Mouse (Mus musculus): Measurements from ENCODE around the gene Cdc25a.

Cdc25a gene

DNA sequence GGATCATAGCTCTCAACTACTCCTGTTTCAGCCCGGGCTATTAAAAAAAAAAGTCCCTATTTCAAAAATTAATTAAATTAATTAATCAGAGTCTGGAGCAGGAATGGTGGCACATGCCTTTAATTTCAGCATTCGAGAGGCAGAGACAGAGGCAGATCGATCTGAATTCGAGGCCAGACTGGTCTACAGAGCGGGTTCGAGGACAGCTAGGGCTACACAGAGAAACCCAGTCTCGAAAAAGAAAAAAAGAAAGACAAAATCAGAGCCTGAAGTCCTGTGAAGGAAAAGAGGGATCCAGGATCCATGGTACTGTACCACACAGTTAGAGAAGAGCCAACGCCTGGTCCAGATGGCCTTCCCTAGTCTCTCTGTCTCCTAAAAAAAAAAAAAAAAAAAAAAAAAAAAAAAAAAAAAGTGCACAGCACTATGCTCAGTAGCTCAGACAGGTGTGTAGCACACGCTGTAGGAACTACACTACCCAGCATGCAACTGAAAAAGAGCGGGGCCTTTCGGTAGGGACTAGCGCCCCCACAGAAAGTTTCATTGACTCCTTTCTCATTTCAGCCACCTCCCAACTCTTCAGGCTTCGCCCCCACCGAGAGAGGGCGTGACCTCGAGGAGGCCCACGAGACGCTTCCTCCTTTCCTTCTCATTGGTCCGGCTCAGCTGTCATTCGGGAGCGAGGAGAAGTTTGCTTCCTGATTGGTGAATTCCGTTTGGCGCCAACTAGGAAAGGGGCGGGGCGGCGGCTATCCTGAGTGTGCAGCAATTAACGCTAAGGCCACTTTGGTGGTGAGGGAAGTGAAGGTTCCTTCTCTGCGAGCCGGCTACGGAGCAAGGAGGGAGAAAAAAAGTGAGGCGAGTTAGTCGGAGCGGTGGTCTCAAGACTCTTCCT, at the start of gene Cdc25a:
Cdc25a (plus strand) TSS at position 783 of the 895 bp plus-strand sequence.
- in situ Hi-C loops (cut with MboI, MseI), result loop anchor here (10.0 kb wide), 1 partner anchor 1310 kb away; the partner anchor contains the start of genes Dalrd3, Impdh2 and Ndufaf3

DNA sequence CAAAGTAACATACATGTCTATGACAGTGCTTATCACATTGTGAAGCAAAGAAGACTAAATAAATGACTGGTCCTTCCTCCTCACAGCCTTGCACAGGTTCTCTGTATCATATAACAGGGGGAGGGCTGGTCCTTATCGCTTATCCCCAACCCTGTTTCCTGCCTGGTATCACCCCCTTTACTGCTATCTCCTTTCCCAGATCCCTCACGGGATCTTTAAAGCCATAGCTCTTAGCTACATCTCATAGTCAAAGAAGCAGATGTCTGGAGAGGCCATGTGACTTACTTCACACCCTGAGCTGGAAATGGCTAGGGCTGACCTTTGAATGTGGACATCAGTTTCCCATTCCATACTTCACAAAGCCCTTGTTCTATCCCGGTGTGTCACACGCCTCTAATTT, 49.6 kb upstream of the Cdc25a start:
- in situ Hi-C loops (cut with MboI, MseI), result loop anchor here (25.0 kb wide), 1 partner anchor 988 kb away; the partner anchor contains the start of gene Celsr3

DNA sequence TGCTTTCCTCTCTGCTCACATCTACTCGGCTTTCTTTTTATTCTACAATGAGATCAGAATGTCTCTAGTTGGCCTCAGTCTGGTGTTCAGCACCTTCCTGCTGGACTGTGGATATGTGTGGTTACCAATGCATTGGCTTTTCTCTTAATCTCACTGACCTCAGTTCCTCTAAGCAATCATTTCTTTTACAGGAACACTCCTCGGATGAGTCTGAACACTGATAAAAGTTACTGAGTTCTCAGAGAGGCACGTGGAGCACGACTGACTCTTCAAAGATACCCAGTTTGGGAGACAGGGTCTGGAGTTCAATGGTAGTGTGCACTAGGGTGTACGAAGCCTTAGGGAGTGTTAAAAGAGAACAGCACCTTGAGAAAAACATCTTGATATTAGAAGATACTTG, 49.2 kb upstream of the Cdc25a start:
- in situ Hi-C loops (cut with MboI, MseI), result loop anchor here (25.0 kb wide), 1 partner anchor 989 kb away; the partner anchor contains the start of gene Celsr3

DNA sequence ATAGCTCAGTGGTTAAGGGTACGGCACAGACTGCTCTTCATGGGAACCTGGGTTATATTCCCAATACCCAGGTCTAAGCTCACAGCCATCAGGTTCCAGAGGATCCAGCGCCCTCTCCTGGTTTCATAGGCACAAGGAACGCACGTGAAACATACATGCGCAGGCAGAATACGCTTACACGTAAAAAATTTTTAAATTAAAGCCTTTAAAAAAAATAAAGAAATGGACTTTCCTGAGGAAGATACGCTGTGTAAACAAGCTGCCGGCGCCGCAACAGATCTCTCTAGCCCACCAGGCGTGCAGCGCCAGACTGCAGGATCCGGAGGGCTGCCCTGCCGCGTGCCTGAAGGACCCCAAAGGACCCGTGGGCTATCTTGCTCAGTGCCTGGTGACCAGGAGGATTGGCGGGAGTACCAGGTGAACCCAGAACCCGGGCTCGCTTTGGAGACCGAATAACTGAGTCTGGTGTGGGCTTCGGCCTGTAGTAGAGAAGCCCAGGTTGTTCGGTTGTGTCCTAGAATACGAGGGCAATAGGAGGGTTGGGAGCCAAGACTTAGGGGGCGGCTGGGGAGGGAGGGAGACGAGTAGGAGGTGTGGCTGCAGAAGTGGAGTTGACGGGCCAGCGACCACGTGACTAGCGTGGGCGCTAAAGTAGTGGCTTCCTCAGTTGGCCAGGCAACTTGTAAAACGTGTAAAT, 42.8 kb upstream of the Cdc25a start, which contains the start of gene Nme6:
Nme6 (plus strand) TSS at position 359 of the 697 bp plus-strand sequence.
- in situ Hi-C loops (cut with MboI, MseI), result loop anchor here (25.0 kb wide), 1 partner anchor 995 kb away; the partner anchor contains the start of gene Celsr3

DNA sequence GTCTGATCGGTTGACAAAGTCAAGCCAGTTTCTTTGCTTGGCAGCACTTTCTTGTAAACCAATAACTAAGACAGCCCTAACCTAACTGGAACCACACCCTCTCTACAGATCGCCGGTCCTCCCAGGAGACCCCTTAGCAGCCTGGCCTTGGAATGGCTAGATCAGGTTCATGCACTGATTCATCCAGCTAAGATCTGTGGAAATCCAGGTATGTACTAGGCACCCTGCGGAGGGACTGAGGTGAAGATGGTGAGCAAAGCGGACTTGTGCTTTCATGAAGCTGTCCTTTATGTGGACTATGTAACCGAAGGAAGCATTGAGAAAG, 42.3 kb upstream of the Cdc25a start:
- in situ Hi-C loops (cut with MboI, MseI), result loop anchor here (25.0 kb wide), 1 partner anchor 996 kb away; the partner anchor contains the start of gene Celsr3

DNA sequence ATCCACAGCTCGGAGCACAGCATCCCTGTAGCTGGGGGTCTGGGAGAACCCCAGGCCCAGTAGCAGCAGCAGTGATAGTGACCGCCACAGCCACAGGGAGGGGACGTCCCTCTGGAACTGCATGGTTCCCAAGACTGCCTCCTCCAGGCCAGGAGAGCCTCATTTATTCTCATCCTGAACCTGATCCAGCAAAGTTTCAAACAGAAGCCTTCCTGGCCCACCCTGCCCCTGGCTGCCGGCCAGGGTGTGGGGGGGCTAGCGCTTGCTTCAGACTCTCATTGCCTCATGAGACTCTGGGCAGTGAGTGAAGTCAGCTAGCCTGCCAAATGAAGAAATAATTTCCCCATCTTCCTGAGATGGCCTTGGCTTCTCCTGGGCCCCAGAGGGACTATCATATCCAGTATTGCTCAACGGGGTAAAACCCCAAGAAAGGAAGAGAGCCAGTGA, 26.0 kb upstream of the Cdc25a start, which contains the start of gene Camp:
Camp (minus strand) TSS at position 306 of the 447 bp plus-strand sequence.
- in situ Hi-C loops (cut with MboI, MseI), result loop anchor here (25.0 kb wide), 1 partner anchor 1012 kb away; the partner anchor contains the start of gene Celsr3

DNA sequence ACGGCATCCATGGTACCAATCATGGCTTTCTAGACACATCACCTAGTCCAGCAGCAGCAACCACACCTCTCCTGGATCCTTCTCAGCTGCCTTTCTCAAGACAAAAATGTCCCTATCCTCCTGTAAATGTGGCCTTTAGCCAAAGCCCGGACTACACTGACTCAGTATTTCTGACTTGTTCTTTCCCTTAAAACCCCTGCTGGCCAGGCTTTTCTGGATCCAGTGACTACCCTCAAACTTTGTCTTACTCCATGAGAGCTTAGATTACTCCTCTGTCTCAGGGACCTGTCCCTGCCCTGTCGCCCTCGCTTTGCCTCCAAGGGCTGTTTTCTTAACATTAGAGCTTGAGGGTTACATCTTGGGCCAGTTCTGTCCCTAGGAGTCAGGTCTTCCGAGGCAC, 25.3 kb upstream of the Cdc25a start:
- in situ Hi-C loops (cut with MboI, MseI), result loop anchor here (10.0 kb wide), 1 partner anchor 165 kb away; no protein-coding TSS in a partner anchor

DNA sequence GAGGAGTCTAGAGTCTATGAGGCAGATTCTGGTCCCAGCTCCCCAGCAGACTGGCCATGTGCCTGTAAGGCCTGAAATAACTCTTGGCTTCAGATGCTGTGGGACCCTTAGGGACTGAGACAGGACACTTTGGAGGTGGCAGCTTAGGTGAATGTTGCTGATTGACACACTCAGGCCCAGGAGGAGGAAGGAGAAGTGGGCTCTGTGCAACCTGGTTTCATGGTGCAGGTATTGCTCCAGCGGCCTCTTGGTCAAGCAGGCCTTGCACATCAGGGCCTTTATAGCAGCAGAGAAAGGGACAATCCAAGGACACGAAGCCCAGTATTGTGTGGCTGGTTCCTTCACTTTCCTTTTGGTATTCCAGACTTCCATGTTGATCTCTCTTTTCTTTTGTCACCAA, 21.0 kb upstream of the Cdc25a start:
- in situ Hi-C loops (cut with MboI, MseI), result loop anchor here (10.0 kb wide), 1 partner anchor 170 kb away; no protein-coding TSS in a partner anchor

DNA sequence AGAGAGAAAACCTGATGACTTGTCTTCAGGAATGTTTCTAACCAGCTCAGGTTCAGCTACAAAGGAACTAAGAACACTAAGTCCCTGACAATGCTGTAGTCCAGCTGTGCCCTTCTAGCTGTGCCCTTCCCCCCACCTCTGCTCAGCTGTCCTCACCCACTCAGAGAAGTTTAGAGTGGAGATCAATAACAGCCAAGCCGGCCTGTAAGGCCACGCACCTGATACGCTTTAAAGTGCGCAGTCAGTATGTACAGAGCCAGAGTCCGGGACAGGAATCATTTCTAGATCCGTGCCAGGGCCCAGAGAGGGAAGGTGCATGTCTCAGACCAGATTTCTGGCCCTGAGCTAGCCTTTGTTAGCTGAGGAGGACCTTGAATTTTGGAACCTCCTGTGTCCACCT, 19.4 kb upstream of the Cdc25a start:
- in situ Hi-C loops (cut with MboI, MseI), result loop anchor here (10.0 kb wide), 1 partner anchor 171 kb away; no protein-coding TSS in a partner anchor

DNA sequence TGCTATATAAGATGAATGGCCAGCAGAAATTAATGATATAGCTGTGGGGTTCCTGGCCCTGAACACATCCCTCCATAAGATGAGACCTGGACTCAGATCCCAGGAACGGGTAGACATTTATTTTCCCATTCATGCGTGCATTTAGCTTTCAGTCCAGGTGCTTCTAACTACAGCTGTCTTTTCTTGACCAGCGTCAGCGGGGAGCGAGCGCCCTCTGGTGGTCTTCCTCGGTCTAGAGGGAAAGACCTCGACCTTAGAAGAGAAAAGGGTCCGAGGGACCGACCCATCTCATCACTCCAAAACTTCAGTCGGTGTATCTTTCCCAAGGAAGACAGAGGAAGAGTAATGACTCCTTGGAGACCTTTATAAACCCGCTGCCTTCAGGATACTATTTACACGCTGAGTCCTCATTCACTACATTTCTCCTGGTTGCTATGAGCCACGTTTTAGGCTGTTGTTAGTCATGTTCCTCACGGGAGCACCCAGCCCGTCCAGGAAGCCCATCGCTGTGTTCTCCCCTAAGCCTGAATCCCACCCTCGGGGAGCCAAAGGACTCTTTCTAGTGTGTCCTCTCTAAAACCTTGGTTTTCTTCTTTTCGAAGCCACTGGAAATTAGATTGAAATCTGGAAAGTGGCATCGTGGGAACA, 12.9 kb upstream of the Cdc25a start:
- in situ Hi-C loops (cut with MboI, MseI), result no loop called here

DNA sequence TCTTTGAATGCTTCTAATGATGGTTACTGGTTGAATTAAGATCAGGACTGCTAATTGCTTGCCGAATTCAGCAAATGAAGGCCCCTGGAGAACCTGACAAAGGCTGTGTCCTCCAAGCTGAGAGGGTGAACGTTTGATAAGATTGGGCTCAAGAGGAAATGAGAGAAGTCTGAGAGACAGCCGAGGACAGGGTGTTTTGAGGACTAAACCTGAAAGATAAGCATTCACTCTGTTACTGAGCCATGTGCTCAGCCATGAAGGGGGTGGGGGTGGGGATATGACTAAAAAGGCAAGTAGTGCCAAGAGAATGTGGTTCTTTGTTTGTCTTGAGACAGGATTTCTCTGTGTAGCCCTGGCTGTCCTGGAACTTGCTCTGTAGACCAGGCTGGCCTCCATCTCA, 12.3 kb upstream of the Cdc25a start:
- in situ Hi-C loops (cut with MboI, MseI), result no loop called here

DNA sequence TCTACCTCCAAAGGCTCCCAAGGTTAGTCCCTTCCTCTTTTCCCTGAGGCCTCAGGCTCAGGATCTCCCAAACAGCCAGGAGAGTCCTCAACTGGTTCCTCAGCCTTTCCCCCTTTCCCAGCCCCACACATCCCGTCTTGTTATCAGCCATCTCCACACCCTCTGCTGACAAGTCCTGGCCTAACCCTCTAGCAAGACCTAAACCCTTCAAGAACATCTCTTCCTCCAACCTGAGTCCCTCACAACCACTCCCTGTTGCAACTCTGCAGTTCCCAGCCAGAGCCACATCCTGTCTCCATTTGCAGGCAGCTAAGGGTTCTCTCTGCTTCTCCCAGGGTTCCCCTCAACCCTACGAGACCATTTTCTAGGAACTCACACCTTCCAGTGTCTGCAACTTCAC, 9.2 kb upstream of the Cdc25a start:
- in situ Hi-C loops (cut with MboI, MseI), result no loop called here

DNA sequence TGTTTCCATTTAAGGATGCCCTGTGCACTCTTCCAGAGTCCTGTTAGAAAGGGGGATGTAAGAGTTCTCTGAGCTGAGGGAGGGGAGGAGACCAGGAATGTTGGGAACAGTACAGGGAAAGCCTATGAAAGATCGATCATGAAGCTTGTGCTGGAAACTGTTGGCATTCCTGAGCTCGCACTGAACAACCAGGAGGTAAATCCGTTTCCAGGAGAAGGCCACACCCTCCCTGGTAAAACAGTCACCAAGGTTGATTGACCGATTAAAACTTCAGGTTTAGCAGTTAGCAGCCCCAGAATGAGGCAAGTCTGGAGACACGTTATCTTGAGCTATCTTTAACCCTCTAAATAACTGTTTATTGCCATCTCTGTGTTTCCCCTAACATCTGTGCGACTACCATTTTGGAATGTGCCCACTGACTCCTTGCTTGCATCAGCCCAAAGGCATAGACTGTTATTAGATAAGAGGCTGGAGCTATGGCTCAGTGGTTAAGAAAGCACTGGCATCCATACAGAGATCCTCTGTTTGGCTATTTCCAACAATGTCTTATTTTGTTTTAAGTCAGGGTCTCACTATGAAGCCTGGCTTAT, 4.3 kb upstream of the Cdc25a start:
- in situ Hi-C loops (cut with MboI, MseI), result loop anchor here (10.0 kb wide), 1 partner anchor 1306 kb away; the partner anchor contains the start of genes Dalrd3, Impdh2 and Ndufaf3

DNA sequence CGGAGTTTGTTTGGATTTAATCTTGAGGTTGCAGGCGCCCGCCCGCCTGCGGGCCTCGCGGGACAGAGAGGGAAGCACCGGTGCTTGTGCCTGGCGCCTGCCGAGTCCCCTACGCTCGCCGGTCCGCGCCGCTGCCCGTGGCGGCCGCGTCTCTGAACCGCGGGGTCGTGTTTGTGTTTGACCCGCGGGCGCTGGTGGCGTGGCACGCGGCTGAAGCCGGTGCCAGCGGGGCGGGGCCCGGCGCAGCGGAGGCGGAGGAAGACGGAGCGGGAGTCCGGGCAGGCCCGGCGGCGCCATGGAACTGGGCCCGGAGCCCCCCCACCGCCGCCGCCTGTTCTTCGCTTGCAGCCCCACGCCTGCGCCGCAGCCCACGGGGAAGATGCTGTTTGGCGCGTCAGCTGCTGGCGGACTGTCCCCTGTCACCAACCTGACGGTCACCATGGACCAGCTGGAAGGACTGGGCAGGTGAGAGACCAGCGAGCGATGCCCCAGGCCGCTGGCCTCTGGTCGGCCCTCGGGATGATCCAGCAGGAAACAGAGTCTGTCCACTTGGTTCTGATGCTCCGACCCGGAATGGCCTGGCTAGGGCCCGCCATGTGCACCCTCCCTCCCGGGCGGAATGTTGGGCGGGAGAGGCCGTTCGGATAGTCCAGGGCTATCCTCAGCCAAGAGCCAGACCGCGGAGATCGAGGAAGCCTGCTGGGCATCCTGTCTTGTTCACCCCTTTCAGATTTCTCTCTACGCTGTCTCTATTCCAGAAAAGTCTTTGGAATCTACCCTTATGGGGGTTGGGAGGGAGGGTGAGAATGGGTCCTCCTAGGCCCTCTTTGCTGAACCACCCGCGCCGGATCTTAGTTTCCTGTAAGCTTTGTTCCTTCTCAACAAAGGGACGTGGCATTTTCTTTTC, 569 bp downstream of the Cdc25a start:
- in situ Hi-C loops (cut with MboI, MseI), result loop anchor here (10.0 kb wide), 1 partner anchor 1311 kb away; the partner anchor contains the start of genes Dalrd3, Impdh2 and Ndufaf3

DNA sequence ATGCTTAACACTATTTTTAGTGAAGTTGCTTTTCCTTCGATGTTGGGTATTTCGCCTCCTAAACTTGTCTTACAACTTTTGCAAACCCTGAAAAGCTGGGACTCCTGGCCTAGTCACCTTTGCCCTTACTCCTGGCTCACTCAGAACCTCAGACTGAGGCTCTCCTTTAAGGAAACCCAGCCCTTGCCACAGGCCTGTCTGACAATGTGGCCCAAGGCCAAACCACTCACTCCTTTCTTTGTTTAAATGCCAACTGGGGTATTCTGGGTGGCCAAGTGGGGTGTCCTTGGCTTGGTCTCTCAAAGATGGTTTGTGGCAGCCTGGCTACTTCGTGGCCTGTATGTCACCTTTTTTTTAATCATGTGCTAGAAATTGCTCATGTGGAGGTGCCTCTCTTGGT, 1.4 kb downstream of the Cdc25a start:
- in situ Hi-C loops (cut with MboI, MseI), result loop anchor here (10.0 kb wide), 1 partner anchor 1312 kb away; the partner anchor contains the start of genes Dalrd3, Impdh2 and Ndufaf3

DNA sequence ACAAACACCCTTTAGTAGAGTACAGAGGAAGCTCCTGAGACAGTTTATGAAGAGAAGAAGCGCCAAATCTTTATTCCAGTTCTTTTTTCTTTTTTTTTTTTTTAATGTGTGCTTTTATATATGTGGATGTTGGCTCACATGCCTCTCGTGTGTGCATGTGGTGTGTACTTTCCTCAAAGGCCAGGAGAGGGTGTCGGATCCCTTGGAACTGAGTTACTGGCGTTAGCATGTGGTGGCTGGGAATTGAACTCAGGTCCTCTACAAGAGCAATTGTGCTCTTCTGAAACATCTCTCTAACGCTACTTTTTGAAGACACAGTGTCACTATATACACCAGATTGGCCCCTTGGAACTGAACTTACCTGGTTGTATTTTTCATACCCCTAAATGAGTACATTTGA, 2.3 kb downstream of the Cdc25a start:
- in situ Hi-C loops (cut with MboI, MseI), result loop anchor here (10.0 kb wide), 1 partner anchor 1313 kb away; the partner anchor contains the start of genes Dalrd3, Impdh2 and Ndufaf3

DNA sequence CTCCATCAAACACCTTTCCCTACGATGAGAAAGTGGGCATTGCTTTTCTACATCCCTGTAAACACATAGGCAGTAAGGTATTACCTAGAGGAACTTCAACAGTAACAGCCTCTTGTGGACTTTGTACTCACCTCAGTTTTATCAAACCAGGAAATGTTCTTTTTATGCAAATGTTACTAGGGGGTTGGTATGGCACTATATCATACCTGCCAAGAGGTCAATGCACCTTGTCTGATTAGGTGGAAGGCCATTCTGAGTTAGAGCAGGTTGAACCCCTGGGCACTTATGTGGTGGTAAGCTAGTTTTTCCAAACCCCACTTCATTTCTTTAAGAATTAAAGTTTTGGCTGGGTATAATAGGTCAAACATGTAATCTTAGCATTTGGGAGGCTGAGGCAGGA, 3.9 kb downstream of the Cdc25a start:
- in situ Hi-C loops (cut with MboI, MseI), result loop anchor here (10.0 kb wide), 1 partner anchor 1315 kb away; the partner anchor contains the start of genes Dalrd3, Impdh2 and Ndufaf3

DNA sequence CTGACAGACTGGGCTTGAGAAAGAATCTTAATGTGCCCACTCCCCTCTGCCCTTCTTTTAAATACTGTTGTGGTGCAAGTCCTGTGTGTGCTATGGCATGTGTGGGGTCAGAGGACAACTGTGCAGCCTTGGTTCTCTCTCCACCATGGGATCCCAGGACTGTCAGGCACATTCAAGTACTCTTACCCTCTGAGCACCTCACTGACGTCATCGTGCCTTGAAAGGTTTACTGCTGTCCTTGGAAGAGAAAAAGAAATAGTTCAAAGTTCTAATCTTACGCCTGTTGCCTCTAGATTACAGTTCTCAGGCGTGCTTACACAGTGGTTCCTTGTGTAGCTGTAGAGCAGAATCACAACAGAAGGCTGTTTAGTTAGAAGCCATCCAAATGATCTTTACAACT, 10.9 kb downstream of the Cdc25a start:
- in situ Hi-C loops (cut with MboI, MseI), result no loop called here

DNA sequence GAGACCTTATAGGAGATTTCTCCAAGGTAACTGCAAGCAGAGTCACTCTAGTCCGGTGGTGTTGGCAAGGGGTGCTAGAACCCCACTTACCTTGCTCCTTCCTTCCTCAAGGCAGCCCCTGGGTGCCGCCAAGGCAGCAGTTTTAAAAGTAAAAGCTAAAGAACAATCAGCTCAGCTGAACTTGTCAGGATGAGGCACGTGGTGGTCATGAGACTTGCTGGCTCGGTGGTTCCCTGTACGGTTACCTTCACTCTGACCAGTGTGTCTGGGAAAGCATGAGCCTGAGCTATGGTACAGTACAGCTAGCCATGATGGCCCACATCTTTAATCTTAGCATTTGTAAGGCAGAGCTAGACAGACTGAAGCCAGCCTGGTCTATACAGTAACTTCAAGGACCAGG, 11.9 kb downstream of the Cdc25a start:
- in situ Hi-C loops (cut with MboI, MseI), result no loop called here

All from T-helper 1 cell (primary cell).